Mouse (Mus musculus): Measurements from ENCODE around the gene Arl2bp. TPM values are rescaled to one million over a fixed set of nuclear protein-coding genes. Genes with fewer than 3 reads are reported as not detected.

Arl2bp gene
- polyA plus RNA-seq (2015; fragmentation: Nextera tagmentation; extraction: Ambion mirVana), result 179 and 182 TPM in 2 replicates

DNA sequence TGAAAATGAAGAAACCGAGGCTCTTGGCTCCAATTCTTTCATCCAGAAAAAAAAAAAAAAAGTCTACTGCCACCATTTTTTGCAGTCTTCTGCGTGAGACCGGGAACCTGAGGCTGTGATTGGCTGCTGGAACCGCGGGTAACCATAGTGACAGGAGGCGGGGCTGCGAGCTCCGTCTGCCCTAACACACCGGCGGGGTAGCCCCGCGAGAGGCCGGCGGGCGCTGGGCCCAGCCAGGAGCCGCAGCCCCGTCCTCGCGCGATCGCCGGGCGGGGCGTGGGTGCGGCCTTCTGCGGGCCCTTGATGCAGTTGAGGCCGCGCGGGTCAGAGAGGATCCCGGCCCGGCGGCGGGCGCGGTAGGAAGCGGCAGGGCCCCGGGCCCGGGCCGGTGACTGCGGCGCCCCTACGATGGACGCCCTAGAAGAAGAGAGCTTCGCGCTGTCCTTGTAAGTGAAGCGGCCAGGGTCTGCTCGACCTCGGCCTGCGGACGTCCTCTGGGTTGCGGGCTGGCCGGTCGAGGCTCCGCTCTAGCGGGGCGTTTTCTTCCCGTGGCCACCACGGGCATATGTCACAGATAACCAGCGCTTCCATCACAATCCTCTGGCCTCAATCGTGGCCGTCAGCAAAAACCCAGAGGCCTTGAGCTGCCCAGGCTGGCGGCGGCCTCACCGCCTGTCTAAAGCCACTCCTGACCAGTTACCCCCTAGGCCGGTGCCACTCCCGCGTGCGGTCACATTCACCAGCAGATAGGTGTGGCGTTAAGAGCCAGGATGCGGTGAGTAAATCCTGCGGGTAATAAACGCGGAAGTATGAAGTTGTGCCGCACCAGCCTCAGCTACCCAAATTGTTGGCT lies at the start of gene Arl2bp:
TSS of gene Arl2bp (plus strand) at position 145 of the 853 bp plus-strand sequence.
- H3K27ac ChIP-seq (replicated peaks), result peak within 1 kb of the TSS; percentile 97
- peak; percentile 99 for ATAC-seq (ENCODE audit: low FRiP score)
- peaks cover 26% of the 10 kb centered on the region for H3K36me3 ChIP-seq
- no peaks in the 10 kb centered on the region for H3K9me3 ChIP-seq (replicated peaks)
- H3K9ac ChIP-seq (replicated peaks), result peak within 1 kb of the TSS; percentile 98
- H3K4me3 ChIP-seq (replicated peaks), result peak within 1 kb of the TSS; percentile 96
- WGBS, result under 1% methylated on average over 74 of the region's 74 CpGs
- H3K4me2 ChIP-seq, result peak within 1 kb of the TSS; percentile 61
- H3K4me1 ChIP-seq, result peaks cover 24% of the 10 kb centered on the region
- H3K27me3 ChIP-seq (replicated peaks), result no peaks in the 10 kb centered on the region

DNA sequence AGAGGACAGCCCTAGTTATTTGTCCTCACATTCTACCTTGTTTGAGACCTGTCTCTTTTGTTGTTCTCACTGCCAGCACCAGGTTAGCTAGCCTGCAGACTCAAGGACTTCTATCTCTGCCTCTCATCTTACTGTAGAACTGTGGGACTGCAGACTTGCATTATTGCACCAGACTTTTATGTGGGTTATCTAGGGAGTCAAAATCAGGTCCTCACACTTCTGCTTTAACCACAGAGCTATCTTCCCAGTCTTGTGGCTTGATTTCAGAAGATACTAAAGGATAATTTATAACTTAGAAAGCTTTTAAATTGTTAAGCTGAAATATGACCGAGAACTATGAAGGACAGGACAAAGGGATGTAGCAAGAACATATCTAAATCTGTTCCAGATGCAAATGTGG lies 41.5 kb upstream of the Arl2bp start:
- WGBS, result 91% methylated on average over 1 of the region's 1 CpGs

DNA sequence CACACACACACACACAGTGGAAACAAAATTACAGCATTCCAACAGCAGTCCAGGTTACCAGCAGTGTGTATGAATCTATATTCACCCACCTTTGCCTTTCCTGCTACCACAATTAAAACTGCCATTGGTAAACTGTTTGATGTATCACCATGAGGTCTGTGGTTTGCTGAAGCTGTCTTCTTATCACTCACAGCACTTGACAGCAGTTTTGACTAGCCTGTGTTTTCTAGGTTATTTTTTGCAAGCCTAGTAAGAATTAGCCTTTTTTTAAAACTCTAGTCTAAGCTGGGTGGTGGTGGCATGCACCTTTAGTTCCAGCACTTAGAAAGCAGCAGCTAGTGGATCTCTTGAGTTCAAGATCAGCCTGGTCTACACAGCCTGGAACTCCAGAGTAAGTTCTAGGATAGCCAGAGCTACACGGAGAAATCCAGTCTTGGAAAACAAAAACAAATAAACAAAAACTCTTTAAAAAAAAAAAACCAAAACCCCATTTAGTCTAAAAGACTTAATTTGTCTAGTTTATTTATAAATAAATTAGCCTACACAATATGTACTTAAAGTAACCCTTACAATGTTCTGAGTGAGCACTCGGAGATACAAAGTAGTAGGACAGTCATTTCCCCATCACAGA lies 32.7 kb upstream of the Arl2bp start:
- ATAC-seq (ENCODE audit: low FRiP score), result no peak
- no peak overlapping the region for H3K4me2 ChIP-seq
- 94% methylated on average over 2 of the region's 2 CpGs for WGBS
- no peak overlapping the region for H3K9ac ChIP-seq (replicated peaks)
- peaks cover 70% of the 10 kb centered on the region for H3K36me3 ChIP-seq
- no peak overlapping the region for H3K27ac ChIP-seq (replicated peaks)
- no peaks in the 10 kb centered on the region for H3K9me3 ChIP-seq (replicated peaks)
- H3K4me3 ChIP-seq (replicated peaks), result no peak overlapping the region
- no peaks in the 10 kb centered on the region for H3K4me1 ChIP-seq
- no peaks in the 10 kb centered on the region for H3K27me3 ChIP-seq (replicated peaks)

More for the DNA sequence above, 41.5 kb upstream of the Arl2bp start:
- no peak for ATAC-seq (ENCODE audit: low FRiP score)
- H3K27me3 ChIP-seq (replicated peaks), result no peaks in the 10 kb centered on the region
- no peaks in the 10 kb centered on the region for H3K9me3 ChIP-seq (replicated peaks)
- peaks cover 21% of the 10 kb centered on the region for H3K36me3 ChIP-seq
- H3K4me2 ChIP-seq, result no peak overlapping the region
- H3K4me1 ChIP-seq, result no peaks in the 10 kb centered on the region
- no peak overlapping the region for H3K9ac ChIP-seq (replicated peaks)
- no peak overlapping the region for H3K27ac ChIP-seq (replicated peaks)
- no peak overlapping the region for H3K4me3 ChIP-seq (replicated peaks)

DNA sequence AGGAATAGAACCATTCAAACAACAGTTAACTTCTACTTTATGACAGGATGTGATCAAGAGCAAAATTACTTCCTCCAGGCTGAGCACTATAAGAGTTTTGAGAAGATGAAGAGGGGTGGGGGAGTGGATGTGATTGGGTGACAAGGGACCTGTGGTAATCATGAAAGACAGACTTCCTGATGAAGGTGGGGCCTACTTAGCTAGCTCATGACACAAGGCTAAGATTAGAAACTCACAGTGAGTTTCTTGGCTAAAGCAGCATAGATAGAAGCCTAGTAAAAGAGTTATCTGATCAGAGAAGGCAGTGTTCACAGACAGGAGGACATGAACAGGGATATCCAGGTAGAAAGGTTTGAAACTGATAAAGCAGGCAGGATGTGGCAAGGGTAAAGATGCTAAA lies 32.2 kb upstream of the Arl2bp start:
- Histone ChIP-seq H3K9me3 (replicated peaks) (no peaks in the 10 kb centered on the region), H3K27me3 (replicated peaks) (no peaks in the 10 kb centered on the region), H3K27ac (replicated peaks) (no peak overlapping the region), H3K36me3 (peaks cover 73% of the 10 kb centered on the region), H3K4me3 (replicated peaks) (no peak overlapping the region), H3K4me2 (no peak overlapping the region), H3K4me1 (no peaks in the 10 kb centered on the region), H3K9ac (replicated peaks) (no peak overlapping the region)
- ATAC-seq (ENCODE audit: low FRiP score), result no peak

DNA sequence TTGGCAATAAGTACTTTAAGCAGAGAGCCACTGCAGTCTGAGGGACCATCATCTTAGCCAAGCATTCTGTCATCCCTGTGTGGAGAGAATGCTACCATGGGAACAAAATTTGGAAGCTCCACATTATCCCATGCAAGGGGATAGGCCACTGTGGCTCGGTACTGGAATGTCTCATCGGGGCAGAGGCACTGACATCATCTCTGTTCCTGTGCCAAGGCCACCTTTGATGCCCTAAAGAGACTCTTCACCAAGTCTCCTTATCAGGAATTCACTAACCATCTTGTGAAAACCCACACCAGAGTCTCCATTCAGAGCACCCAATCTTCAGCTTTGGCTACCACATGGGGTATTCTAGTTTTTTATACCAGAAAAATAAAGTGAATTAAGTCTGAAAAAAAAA lies 25.2 kb upstream of the Arl2bp start:
- Histone ChIP-seq H3K9me3 (replicated peaks) (no peaks in the 10 kb centered on the region), H3K36me3 (peaks cover 84% of the 10 kb centered on the region), H3K27ac (replicated peaks) (no peak overlapping the region), H3K4me1 (no peaks in the 10 kb centered on the region), H3K4me3 (replicated peaks) (no peak overlapping the region), H3K27me3 (replicated peaks) (no peaks in the 10 kb centered on the region), H3K4me2 (no peak overlapping the region), H3K9ac (replicated peaks) (no peak overlapping the region)
- WGBS, result 95% methylated on average over 2 of the region's 2 CpGs
- ATAC-seq (ENCODE audit: low FRiP score), result no peak

DNA sequence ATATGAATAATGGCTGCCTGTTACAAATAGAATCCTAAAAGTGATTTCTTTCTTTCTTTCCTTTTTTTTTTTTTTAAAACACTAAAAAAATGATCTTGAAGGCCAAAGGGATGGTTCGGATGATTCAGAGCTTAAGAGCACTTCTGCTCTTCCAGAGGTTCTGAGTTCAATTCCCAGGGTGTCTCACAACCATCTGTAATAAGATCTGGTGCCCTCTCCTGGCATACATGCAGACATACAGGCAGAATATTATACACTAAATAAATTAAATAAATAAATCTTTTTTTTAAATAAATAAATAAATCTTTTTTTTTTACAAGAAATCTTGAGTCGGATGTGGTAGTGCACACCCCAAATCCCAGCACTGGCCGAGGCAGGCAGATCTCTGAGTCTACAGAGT lies 24.5 kb upstream of the Arl2bp start:
- Histone ChIP-seq H3K27ac (replicated peaks) (no peak overlapping the region), H3K36me3 (peaks cover 85% of the 10 kb centered on the region)

DNA sequence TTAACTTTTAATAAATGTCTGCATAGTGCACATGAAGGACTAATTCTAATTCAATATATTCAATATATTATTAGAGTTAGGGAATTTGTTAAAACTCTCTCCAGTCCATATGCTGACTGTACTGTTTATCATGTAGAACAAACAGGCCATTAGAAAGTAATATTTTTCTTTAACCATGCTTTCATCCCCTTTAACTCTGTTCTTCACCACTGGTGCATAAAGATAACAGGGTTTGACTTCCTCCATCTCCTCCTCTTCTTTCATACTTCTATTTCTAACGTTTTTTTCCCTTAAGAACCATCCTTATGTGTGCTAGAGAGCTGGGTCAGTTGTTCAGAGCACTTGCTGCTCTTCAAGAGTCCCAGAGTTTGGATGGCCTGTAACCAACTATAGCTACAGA lies 21.2 kb upstream of the Arl2bp start:
- Histone ChIP-seq H3K9ac (replicated peaks) (no peak overlapping the region), H3K4me3 (replicated peaks) (no peak overlapping the region), H3K4me2 (no peak overlapping the region), H3K27me3 (replicated peaks) (no peaks in the 10 kb centered on the region), H3K27ac (replicated peaks) (no peak overlapping the region), H3K4me1 (no peaks in the 10 kb centered on the region), H3K36me3 (peaks cover 72% of the 10 kb centered on the region), H3K9me3 (replicated peaks) (no peaks in the 10 kb centered on the region)
- WGBS, result 50% methylated on average over 1 of the region's 1 CpGs
- ATAC-seq (ENCODE audit: low FRiP score), result no peak

More for the DNA sequence above, 24.5 kb upstream of the Arl2bp start:
- Histone ChIP-seq H3K9me3 (replicated peaks) (no peaks in the 10 kb centered on the region), H3K4me3 (replicated peaks) (no peak overlapping the region), H3K27me3 (replicated peaks) (no peaks in the 10 kb centered on the region), H3K4me1 (no peaks in the 10 kb centered on the region), H3K9ac (replicated peaks) (no peak overlapping the region), H3K4me2 (no peak overlapping the region)
- no peak for ATAC-seq (ENCODE audit: low FRiP score)
- 94% methylated on average over 3 of the region's 3 CpGs for WGBS

DNA sequence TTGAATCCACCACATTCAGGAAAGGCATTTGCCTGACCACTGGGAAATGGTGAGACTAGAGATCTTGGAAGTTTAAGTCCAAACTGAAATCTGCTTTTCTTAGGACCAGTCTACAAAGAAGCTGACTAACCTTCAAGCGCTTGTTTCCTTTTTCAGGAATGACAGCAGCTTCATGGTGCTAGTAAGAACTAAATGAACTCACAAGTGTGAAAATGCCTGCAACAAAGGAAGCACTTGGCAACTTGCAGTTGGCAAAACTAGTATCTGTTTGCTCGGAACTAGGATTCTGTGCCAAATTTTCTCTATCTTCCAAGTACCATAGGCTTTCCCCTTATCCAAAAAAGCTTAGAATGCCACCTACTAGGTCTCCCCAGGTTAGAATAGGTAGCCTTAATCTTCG lies 20.2 kb upstream of the Arl2bp start:
- no peaks in the 10 kb centered on the region for H3K27me3 ChIP-seq (replicated peaks)
- H3K27ac ChIP-seq (replicated peaks), result no peak overlapping the region
- H3K36me3 ChIP-seq, result peaks cover 64% of the 10 kb centered on the region
- H3K9ac ChIP-seq (replicated peaks), result no peak overlapping the region
- no peak overlapping the region for H3K4me3 ChIP-seq (replicated peaks)
- no peak overlapping the region for H3K4me2 ChIP-seq
- ATAC-seq (ENCODE audit: low FRiP score), result no peak
- no peaks in the 10 kb centered on the region for H3K9me3 ChIP-seq (replicated peaks)
- no peaks in the 10 kb centered on the region for H3K4me1 ChIP-seq
- WGBS, result 93% methylated on average over 3 of the region's 3 CpGs

DNA sequence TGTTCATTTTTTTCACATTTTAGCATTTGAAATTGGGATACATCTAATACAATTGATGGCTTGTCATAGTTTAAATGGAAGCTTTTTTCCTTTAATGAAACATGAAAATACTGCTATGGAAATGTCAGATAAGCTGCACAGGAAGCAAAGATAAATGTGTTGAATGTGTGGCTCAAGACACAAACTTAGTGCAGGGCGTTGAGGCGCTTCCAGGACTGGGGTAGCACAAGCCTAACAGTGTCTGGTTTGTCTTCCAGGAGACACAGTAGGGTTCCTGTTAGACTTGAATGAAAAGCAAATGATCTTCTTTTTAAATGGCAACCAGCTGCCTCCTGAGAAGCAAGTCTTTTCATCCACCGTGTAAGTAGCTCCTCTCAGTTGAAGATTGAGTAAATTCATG lies 16.9 kb upstream of the Arl2bp start:
- WGBS, result 31% methylated on average over 3 of the region's 3 CpGs
- H3K36me3 ChIP-seq, result peaks cover 62% of the 10 kb centered on the region
- no peak for ATAC-seq (ENCODE audit: low FRiP score)

DNA sequence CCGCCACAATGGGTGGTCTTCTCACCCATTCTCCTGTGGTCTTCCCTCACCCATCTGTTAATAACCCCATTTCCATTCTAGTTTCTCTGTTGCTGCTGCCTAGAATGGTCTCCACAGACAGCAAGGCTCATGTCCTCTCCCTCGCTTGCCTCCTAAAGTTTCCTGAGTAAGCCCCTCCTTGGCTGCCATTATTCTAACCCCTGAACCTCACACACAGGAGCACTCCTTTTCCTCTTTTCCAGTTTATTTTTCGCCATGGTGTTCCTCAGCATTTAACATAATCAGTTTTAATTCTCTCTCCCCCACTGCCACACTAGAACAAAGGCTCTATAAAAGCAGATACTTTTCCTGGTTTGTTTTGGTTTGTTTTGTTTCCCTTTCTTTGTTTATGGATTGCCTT lies 13.4 kb upstream of the Arl2bp start:
- H3K9ac ChIP-seq (replicated peaks), result no peak overlapping the region
- WGBS, result 86% methylated on average over 3 of the region's 3 CpGs
- no peaks in the 10 kb centered on the region for H3K27me3 ChIP-seq (replicated peaks)
- H3K9me3 ChIP-seq (replicated peaks), result no peaks in the 10 kb centered on the region
- no peak overlapping the region for H3K4me3 ChIP-seq (replicated peaks)
- no peaks in the 10 kb centered on the region for H3K4me1 ChIP-seq
- H3K36me3 ChIP-seq, result peaks cover 61% of the 10 kb centered on the region
- H3K27ac ChIP-seq (replicated peaks), result no peak overlapping the region
- ATAC-seq (ENCODE audit: low FRiP score), result no peak
- no peak overlapping the region for H3K4me2 ChIP-seq

More for the DNA sequence above, 16.9 kb upstream of the Arl2bp start:
- no peaks in the 10 kb centered on the region for H3K27me3 ChIP-seq (replicated peaks)
- H3K9ac ChIP-seq (replicated peaks), result no peak overlapping the region
- H3K4me1 ChIP-seq, result no peaks in the 10 kb centered on the region
- no peak overlapping the region for H3K4me2 ChIP-seq
- no peak overlapping the region for H3K27ac ChIP-seq (replicated peaks)
- H3K9me3 ChIP-seq (replicated peaks), result no peaks in the 10 kb centered on the region
- H3K4me3 ChIP-seq (replicated peaks), result no peak overlapping the region

DNA sequence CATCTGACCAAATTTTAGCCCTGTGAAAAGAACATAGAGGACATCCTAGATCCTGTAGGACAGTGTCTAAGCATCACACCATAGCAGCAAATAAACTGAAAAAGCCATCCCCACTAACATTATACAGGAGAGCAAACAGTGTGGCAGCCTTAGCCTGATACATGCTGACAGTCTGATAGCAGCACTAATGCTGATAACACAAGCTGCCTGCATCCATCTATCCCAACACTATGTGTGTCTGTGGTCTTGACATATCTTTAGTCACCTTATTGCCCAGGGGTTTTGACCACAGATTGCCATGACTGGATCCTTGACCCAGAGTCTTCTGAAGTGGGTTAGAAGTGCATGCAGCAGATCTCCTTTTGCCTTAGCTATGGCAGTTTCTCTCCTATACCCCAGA lies 11.4 kb upstream of the Arl2bp start:
- Histone ChIP-seq H3K27me3 (replicated peaks) (no peaks in the 10 kb centered on the region), H3K36me3 (peaks cover 62% of the 10 kb centered on the region), H3K4me2 (no peak overlapping the region), H3K9me3 (replicated peaks) (no peaks in the 10 kb centered on the region), H3K4me3 (replicated peaks) (no peak overlapping the region), H3K9ac (replicated peaks) (no peak overlapping the region), H3K4me1 (no peaks in the 10 kb centered on the region), H3K27ac (replicated peaks) (no peak overlapping the region)
- ATAC-seq (ENCODE audit: low FRiP score), result no peak

DNA sequence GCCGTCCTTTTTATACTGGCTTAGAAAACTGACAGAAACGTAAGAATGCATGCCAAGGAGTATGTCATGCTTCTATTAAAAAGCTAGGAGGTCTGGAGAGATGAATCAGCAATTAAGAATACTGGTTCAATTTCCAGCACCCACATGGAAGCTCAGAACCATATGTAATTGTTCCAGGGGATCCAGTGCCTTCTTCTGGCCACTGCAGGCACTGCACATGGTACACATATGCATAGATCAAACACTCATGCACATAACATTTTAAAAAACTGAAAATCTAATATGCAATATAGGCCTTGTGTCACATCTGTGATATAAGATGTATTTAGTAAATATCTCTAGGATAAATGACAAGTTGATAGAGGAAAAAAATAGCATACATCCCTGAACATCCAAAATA lies 8.4 kb upstream of the Arl2bp start:
- Histone ChIP-seq H3K4me1 (no peaks in the 10 kb centered on the region), H3K27me3 (replicated peaks) (no peaks in the 10 kb centered on the region), H3K9ac (replicated peaks) (no peak overlapping the region), H3K36me3 (peaks cover 59% of the 10 kb centered on the region), H3K4me3 (replicated peaks) (no peak overlapping the region), H3K4me2 (no peak overlapping the region), H3K27ac (replicated peaks) (no peak overlapping the region), H3K9me3 (replicated peaks) (no peaks in the 10 kb centered on the region)
- WGBS, result 91% methylated on average over 2 of the region's 2 CpGs
- ATAC-seq (ENCODE audit: low FRiP score), result no peak

Data from neural tube, embryonic 15.5 days (tissue).